Comparison of ENCODE assay signal across 9 mouse cellular contexts in genomic region chr2:174159035-174159434, GRCm38 (mm10). TPM values are rescaled to one million over a fixed set of nuclear protein-coding genes. Genes with fewer than 3 reads are reported as not detected.
DNase-seq lines count a peak whose midpoint lies in the region; ATAC-seq and TF ChIP-seq lines count a peak whose summit lies in the region.
"Had no signal": no experiment of that assay in that cellular context is flagged by ENCODE, and none has a peak within 500 bp of the region (broad histone marks: within the 10 kb centered on the region; RNA-seq: fewer than 3 reads in every experiment).

No protein-coding gene starts in this region.

- no peak overlapping the region for H3ac ChIP-seq in myocyte (ENCODE audit: control insufficient read depth, insufficient read length)

- H3K4me1 ChIP-seq in kidney, adult 2 months (ENCODE audit: control insufficient read depth, insufficient read depth, low read length), result no peaks in the 10 kb centered on the region; the same call in 1 of the 2 replicates
- H3K4me1 ChIP-seq: liver, embryonic 12.5 days had no signal

- DNase-seq in frontal cortex, postnatal 14 days (ENCODE audit: low spot score in 2 of 2), result peak; percentile 44
- peak; percentile 71 to 90 for DNase-seq in left cerebral cortex, postnatal 14 days (ENCODE audit: low spot score in 2 of 2)
- DNase-seq in kidney, adult 2 months, result no peak
- no peak for DNase-seq in retina, postnatal 1 day
- no peak for DNase-seq in thymus, postnatal 4 days
- DNase-seq: heart, adult 18-20 months had no signal

- H3K27me3 ChIP-seq in myocyte (ENCODE audit: control insufficient read depth, insufficient read depth, insufficient read length), result no peaks in the 10 kb centered on the region
- no peaks in the 10 kb centered on the region for H3K27me3 ChIP-seq in kidney, adult 2 months (replicated peaks; ENCODE audit: control insufficient read depth, insufficient read depth, low read length)
- H3K27me3 ChIP-seq: liver, embryonic 12.5 days had no signal

- H3K4me2 ChIP-seq in myocyte (ENCODE audit: low read depth), result peak overlapping the region; percentile 42
- H3K4me2 ChIP-seq: liver, embryonic 12.5 days had no signal

- H3K79me2 ChIP-seq in myocyte (ENCODE audit: control insufficient read depth, insufficient read depth), result no peaks in the 10 kb centered on the region

- TF ChIP-seq CTCF in kidney, adult 2 months (conservative IDR thresholded peaks at IDR 0.05; ENCODE audit: insufficient read depth, insufficient read length, low read depth, low read length), result no peak

- intact Hi-C loops in left cerebral cortex, postnatal 14 days (cut with DNase I), result no loop called here

- ATAC-seq in frontal cortex, adult (ENCODE audit: low TSS enrichment), result peak; percentile 96
- ATAC-seq: liver, embryonic 12.5 days had no signal

- H3K36me3 ChIP-seq in myocyte (ENCODE audit: control insufficient read depth, insufficient read depth), result no peaks in the 10 kb centered on the region
- H3K36me3 ChIP-seq in kidney, adult 2 months (ENCODE audit: control insufficient read depth, insufficient read depth, low read length), result no peaks in the 10 kb centered on the region
- H3K36me3 ChIP-seq: liver, embryonic 12.5 days had no signal

- no peak overlapping the region for H3K27ac ChIP-seq in kidney, adult 2 months (ENCODE audit: insufficient read depth, low read depth, low read length)
- H3K27ac ChIP-seq: liver, embryonic 12.5 days had no signal

- no peak overlapping the region for H3K4me3 ChIP-seq in myocyte
- no peak overlapping the region for H3K4me3 ChIP-seq in kidney, adult 2 months (ENCODE audit: insufficient read depth, low read depth, low read length)
- H3K4me3 ChIP-seq: liver, embryonic 12.5 days had no signal

- no peak for TF ChIP-seq POLR2A in myocyte (IDR thresholded peaks at IDR 0.05; ENCODE audit: insufficient read length, low read depth)
- TF ChIP-seq POLR2A in kidney, adult 2 months (IDR thresholded peaks at IDR 0.05; ENCODE audit: low read depth, low read length), result no peak

- WGBS in kidney, adult 2 months, result 89% methylated on average over 10 of the region's 10 CpGs

TF ChIP-seq in myocyte, 11 proteins besides CTCF, POLR2A, EP300 and RAD21:
- peak in 1 of 3 experiments; percentile 31 for TF ChIP-seq MYOG (IDR thresholded peaks at IDR 0.05; ENCODE audit: control insufficient read depth in 1 of 3, insufficient read depth in 1 of 3, insufficient read length in 2 of 3, low read depth in 2 of 3)
- TF ChIP-seq USF1 (IDR thresholded peaks at IDR 0.05; ENCODE audit: low read depth), result no peak

RNA-seq across cellular contexts. Expression of gene Npepl1, which starts 48.9 kb away (rescaled TPM):
- 10 to 100 TPM; 12.2 to 14.1 TPM for total RNA-seq in left cerebral cortex, postnatal 14 days (2021)
- 56.0 TPM for polyA plus RNA-seq in myocyte (2012; fragmentation: generic; extraction: Trizol)
- 91.6 and 110 TPM in 2 replicates for polyA plus RNA-seq in kidney, adult 2 months (2012; rRNA removed)

Comparison
In these comparisons a context has a peak if more than half of its experiments do, and no peak if none do; other contexts are left out.
1. DNase-seq: peak in frontal cortex, postnatal 14 days (2 of 2) and left cerebral cortex, postnatal 14 days (2 of 2); none in kidney, adult 2 months (single experiment), retina, postnatal 1 day (single experiment) and thymus, postnatal 4 days (single experiment).